Mouse (Mus musculus) embryonic fibroblast, embryonic 13.5 days (primary cell): ENCODE data around the gene Wap. TPM values are rescaled to one million over a fixed set of nuclear protein-coding genes. Genes with fewer than 3 reads are reported as not detected.

ENCODE experiments used
- H3K27ac ChIP-seq: 2 replicates; pipeline ENCODE4 v1.5.1; 2012; ENCODE audit warnings: low read length, control low read depth, inconsistent platforms; ENCODE audit not compliant: insufficient read depth
- H3K4me1 ChIP-seq: 2 replicates; pipeline ENCODE4 v1.6.1; 2011; ENCODE audit warnings: low read length; ENCODE audit not compliant: control insufficient read depth, insufficient read depth
- H3K4me3 ChIP-seq: 2 replicates; pipeline ENCODE4 v1.5.1; 2011; ENCODE audit warnings: mild to moderate bottlenecking, control low read depth, low read length; ENCODE audit not compliant: insufficient read depth
- CTCF ChIP-seq: IDR thresholded peaks from 2 replicates; pipeline ENCODE4 v1.5.1; 2011; ENCODE audit warnings: mild to moderate bottlenecking, control low read depth, low read length, moderate library complexity, borderline replicate concordance; ENCODE audit not compliant: insufficient read depth
- POLR2A ChIP-seq: IDR thresholded peaks from 2 replicates; pipeline ENCODE4 v1.6.1; 2011; ENCODE audit warnings: low read depth, mild to moderate bottlenecking, control low read depth, low read length, moderate library complexity
- polyA plus RNA-seq: library from polyadenylated mRNA; stranded (reverse); fragments of >200 nt; gene quantifications from 2 replicates; pipeline ENCODE4 v1.2.4, GENCODE M21; 2011; ENCODE audit warnings: low read depth; ENCODE audit not compliant: missing spikeins, insufficient read length

Wap gene
- polyA plus RNA-seq, 1 experiment, result not detected

DNA sequence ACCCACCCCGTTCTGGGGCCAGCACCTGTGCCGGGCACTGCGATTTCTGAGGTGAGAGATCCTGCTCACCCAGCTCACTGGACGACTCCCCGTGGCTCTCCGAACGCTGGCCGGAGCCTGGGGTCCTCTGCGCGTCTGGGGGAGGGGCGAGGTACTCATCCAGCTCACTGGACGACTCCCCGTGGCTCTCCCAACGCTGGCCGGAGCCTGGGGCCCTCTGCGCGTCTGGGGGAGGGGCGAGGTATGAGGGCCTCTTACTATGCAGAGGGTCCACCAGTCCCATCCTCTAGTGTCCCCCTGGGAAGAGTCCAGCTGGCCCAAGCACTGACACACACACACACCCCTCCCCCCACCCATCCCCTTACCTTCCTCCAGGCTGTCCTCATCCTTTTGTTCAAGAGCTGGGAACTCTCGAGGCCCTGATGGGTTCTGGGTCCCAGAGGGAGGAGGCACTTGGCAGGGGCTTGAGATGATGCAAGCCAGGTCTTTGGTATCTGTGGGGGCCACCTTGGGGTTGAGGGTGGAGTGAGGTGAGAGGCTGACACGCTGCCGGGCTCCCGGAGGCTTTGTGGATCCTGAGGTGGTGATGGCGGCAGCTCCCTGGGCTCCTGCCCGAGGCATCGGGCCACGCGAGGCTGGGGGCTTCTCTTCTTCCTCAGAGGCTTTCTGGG, 39.3 kb downstream of the Wap start:
- Histone ChIP-seq H3K4me1 (no peaks in the 10 kb centered on the region), H3K27ac (no peak overlapping the region), H3K4me3 (no peak overlapping the region)

DNA sequence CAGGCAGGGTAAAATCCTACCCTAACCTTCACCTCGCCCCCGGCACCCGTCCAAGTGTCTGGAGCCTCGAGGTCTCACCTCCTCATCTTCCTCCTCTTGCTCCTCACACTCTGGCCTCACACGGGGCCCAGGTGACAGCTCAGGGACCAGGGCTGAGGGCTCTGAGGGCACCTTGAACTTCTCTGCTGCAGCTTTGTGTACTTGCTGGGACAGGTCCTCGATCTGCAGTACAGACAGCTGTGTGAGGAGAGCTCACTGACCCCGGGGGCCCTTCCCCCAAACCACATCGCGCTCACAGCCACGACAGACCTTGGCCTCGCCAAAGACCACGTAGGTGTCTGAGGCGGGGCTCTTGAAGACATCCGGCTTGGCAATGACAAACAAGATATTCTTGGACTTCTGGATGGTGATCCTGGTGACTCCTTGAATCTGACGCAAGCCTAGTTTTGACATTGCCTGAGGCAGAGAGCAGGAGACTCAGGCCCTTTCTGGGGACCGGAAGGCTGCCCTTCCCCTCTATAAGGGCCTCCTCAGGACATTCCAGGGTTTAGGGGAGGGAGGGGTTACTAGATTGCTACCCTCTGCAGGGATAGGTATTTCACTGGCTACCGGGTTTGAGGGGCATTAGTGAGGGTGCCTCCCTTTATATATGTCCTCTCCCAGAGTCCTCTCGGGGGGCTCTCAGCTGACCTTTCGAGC, 40.1 kb downstream of the Wap start:
- Histone ChIP-seq H3K4me1 (no peaks in the 10 kb centered on the region), H3K27ac (no peak overlapping the region), H3K4me3 (no peak overlapping the region)
- TF ChIP-seq POLR2A (no peak), CTCF (no peak)

More for the DNA sequence above, 39.3 kb downstream of the Wap start:
- TF ChIP-seq POLR2A, result no peak
- no peak for TF ChIP-seq CTCF

DNA sequence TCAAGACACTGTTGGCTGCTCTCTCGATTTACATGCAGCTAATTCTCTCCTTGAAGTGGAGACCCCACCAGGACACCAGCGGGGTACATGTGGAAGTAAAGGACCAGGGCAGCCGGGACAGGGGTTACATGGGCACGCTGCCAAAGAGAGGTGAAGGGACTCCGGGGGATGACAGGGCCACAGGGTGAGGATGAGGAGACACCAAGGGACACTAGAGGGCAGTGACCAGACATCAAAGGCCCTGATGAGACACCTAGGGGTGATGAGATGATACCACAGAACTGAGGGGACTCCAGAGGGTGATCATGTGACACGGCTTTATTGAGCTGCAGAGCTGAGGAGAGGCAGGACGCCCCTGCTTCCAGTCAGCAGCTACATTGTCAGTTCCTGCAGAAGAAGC, 40.9 kb downstream of the Wap start:
- no peak for TF ChIP-seq POLR2A
- no peak for TF ChIP-seq CTCF
- H3K27ac ChIP-seq, result no peak overlapping the region
- no peaks in the 10 kb centered on the region for H3K4me1 ChIP-seq

DNA sequence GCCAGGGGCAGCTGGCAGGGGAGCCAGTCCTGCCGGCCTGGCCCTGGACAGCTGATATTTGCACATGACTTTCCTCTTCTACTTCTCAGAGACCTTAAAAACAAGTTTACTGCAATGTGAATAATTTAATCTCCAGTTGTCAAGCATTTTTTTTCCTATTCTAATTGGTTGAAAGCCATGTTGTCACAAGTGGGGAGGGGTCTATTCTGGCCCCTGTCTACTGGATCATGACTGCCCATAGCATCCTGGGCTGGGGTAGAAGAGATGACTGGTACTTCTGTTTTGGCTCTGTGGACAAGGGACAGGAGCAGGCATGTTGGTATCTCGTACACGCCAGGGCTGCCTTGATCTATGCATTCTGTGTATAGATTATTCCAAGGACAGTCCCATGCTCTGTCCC, 41.8 kb downstream of the Wap start:
- Histone ChIP-seq H3K4me3 (no peak overlapping the region), H3K27ac (no peak overlapping the region), H3K4me1 (no peaks in the 10 kb centered on the region)
- TF ChIP-seq CTCF (no peak), POLR2A (no peak)

More for the DNA sequence above, 40.9 kb downstream of the Wap start:
- H3K4me3 ChIP-seq, result no peak overlapping the region

DNA sequence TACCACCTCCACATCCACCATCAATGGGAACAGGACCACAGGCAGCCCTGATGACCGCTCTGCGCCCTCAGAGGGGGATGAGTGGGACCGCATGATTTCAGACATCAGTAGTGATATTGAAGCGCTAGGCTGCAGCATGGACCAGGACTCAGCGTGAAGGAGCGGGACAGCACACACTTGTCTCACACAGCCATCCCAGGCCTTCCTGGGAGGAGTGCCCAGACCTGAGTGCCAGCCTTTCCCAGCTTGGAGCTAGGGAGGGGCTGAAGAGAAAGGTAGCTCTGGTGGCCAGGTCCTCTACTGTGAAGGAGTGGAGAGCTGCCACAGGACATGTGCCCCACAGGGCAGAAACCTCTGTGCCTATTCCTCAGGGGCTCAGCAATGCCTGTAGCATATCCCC, 42.2 kb downstream of the Wap start:
- Histone ChIP-seq H3K4me3 (no peak overlapping the region), H3K4me1 (no peaks in the 10 kb centered on the region), H3K27ac (no peak overlapping the region)
- TF ChIP-seq POLR2A (no peak), CTCF (no peak)

DNA sequence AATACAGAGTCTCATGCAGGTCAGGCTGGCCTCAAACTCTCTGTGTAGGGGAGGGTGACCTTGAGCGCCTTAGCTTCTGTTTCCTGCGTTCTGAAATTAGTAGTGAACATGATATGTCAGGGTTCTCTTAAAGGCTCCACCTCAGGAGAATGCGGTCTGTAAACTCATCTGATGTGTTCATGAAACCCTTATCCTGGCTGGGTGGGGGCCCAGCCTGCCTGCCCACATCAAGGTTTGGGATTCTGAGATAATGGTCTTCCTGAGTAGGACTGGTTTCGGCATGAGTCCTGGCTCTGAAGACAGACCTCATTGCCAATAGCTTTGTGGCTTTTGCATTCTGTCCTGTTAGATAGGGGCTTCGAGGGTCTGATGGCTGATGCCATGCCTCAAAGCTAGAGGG, 43.1 kb downstream of the Wap start:
- Histone ChIP-seq H3K27ac (no peak overlapping the region), H3K4me1 (no peaks in the 10 kb centered on the region), H3K4me3 (no peak overlapping the region)
- TF ChIP-seq POLR2A, result no peak
- no peak for TF ChIP-seq CTCF

DNA sequence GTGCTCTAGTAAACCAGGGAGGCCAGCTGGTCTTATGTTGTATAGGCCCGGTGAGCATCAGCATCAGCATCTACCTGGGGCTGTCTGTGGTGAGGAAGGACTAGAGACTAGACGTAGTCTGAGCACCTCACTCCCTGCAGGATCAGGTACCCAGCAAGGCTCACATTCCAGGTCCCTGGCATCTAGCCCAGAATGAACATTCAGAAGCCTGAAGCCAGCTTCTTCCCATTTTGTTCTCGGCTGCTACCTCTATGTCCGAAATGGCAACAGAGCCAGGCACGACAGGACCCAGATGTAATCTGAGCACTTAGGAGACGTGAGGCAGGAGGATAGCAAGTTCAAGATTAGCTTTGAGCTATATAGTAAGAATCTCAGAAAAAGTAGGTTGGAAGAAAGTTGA, 43.6 kb downstream of the Wap start:
- H3K4me3 ChIP-seq, result no peak overlapping the region
- H3K4me1 ChIP-seq, result no peaks in the 10 kb centered on the region
- TF ChIP-seq POLR2A (no peak), CTCF (no peak)
- H3K27ac ChIP-seq, result no peak overlapping the region

DNA sequence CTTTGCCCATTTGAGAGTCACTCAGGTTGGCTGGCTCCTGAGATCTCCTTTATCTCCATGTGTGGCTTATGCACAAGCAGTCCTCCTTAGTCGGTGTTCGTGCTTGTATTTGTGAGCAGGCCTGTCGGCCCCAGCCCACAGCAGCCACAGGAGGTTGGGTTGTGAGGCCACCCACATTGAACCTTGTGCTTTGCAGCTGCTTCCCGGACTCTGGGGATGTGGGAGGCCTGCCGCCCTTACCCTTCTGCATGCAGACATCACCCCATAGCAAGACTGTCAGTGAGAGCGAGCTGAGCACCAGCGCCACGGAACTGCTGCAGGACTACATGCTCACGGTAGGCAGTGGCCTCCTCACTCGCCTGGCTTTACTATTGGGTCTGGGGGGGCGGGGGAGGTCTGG, 45.0 kb downstream of the Wap start:
- TF ChIP-seq CTCF (no peak), POLR2A (no peak)
- H3K27ac ChIP-seq, result no peak overlapping the region
- H3K4me3 ChIP-seq, result no peak overlapping the region
- no peaks in the 10 kb centered on the region for H3K4me1 ChIP-seq

DNA sequence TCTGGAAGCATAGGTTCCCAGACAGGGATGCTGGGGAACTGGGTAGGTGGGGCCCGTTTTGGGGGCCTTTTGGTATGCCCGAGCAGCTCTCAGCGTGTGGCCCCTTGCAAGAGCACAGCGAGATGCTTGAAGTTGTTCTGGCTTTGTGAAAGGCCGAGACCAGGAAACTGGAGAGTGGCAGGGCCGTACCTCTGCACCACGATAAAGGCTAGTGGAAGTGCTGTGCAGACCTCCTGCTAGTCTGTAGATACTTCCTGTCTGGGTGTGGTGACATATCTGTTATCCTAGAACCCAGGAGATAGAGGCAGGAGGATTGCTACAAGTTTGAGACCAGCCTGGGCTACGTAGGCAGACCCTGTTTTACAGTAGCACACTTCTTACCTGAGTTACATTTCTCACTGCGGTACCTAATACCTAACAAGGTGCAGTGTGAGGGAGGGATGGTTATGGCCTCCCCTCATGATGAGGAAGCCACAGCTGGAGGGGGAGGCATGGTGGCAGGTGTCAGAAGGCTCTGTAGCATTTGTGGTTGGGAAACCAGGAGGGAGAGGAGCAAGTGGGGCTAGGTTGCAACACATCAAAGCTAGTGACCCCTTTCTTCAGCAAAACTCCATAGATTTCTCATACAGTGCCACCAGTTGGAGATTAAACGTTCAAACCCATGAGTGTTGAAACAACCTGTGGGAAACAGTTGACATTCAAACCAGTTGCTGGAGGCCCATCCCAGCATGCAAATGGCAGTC, 47.3 kb downstream of the Wap start:
- H3K4me1 ChIP-seq, result peaks cover 6% of the 10 kb centered on the region
- TF ChIP-seq CTCF (no peak), POLR2A (no peak)
- no peak overlapping the region for H3K4me3 ChIP-seq
- H3K27ac ChIP-seq, result no peak overlapping the region

DNA sequence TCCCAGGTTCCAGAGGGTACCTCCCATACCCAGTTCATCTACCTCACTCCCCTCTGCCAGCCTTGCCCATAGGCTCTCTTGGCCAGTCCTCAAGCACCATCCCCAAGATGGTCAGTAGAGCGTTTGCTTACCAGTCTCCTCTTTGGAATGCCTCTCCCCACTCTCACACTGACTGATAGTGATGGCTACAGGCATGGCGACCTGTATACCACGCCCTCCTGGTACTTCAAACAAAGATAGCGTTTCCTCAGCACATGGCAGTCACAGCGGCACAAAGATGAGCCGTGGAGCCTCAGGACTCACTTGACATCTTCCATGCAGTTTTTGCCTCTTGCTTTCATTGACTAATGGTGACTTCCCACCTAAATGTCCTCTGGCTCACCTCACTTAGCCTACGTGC, 48.6 kb downstream of the Wap start:
- no peak overlapping the region for H3K27ac ChIP-seq
- H3K4me1 ChIP-seq, result peaks cover 6% of the 10 kb centered on the region
- no peak for TF ChIP-seq CTCF
- no peak for TF ChIP-seq POLR2A
- no peak overlapping the region for H3K4me3 ChIP-seq
